Mouse (Mus musculus): ENCODE results near the gene 7530416G11Rik.

7530416G11Rik gene

GRCm38 (mm10) chr15:85503127-85503526 is at the start of gene 7530416G11Rik:
Gene 7530416G11Rik, minus strand, starts transcription at chr15:85503227.
- DNase-seq (ENCODE audit: low spot score) = no peak

- DNase-seq (ENCODE audit: low spot score) = no peak
Measured at GRCm38 (mm10) chr15:85546500-85546899, 43.5 kb upstream of the 7530416G11Rik start.

- DNase-seq (ENCODE audit: low spot score) = no peak
Measured at GRCm38 (mm10) chr15:85545369-85545768, 42.3 kb upstream of the 7530416G11Rik start.

- peak; percentile 40 for DNase-seq (ENCODE audit: low spot score)
Measured at GRCm38 (mm10) chr15:85538170-85538569, 35.1 kb upstream of the 7530416G11Rik start.

- DNase-seq (ENCODE audit: low spot score) = no peak
Measured at GRCm38 (mm10) chr15:85537151-85537550, 34.1 kb upstream of the 7530416G11Rik start.

GRCm38 (mm10) chr15:85534646-85535045 is 31.6 kb upstream of the 7530416G11Rik start:
- no peak for DNase-seq (ENCODE audit: low spot score)

GRCm38 (mm10) chr15:85534215-85534614 is 31.2 kb upstream of the 7530416G11Rik start:
- no peak for DNase-seq (ENCODE audit: low spot score)

- DNase-seq (ENCODE audit: low spot score) = no peak
Measured at GRCm38 (mm10) chr15:85532063-85532462, 29.0 kb upstream of the 7530416G11Rik start.

GRCm38 (mm10) chr15:85529911-85530310 is 26.9 kb upstream of the 7530416G11Rik start:
- no peak for DNase-seq (ENCODE audit: low spot score)

GRCm38 (mm10) chr15:85524404-85524950 is 21.4 kb upstream of the 7530416G11Rik start:
- no peak for DNase-seq (ENCODE audit: low spot score)

- DNase-seq (ENCODE audit: low spot score) = peak; percentile 69
Measured at GRCm38 (mm10) chr15:85523173-85523991, 20.4 kb upstream of the 7530416G11Rik start.

GRCm38 (mm10) chr15:85519438-85519837 is 16.4 kb upstream of the 7530416G11Rik start:
- no peak for DNase-seq (ENCODE audit: low spot score)

GRCm38 (mm10) chr15:85507370-85508014 is 4.5 kb upstream of the 7530416G11Rik start:
- DNase-seq (ENCODE audit: low spot score) = peak; percentile 80

GRCm38 (mm10) chr15:85506680-85507079 is 3.7 kb upstream of the 7530416G11Rik start:
- no peak for DNase-seq (ENCODE audit: low spot score)

GRCm38 (mm10) chr15:85505118-85505925 is 2.3 kb upstream of the 7530416G11Rik start:
- DNase-seq (ENCODE audit: low spot score) = no peak

GRCm38 (mm10) chr15:85500267-85500666 is 2.8 kb downstream of the 7530416G11Rik start:
- DNase-seq (ENCODE audit: low spot score) = no peak

GRCm38 (mm10) chr15:85497981-85498475 is 5.0 kb downstream of the 7530416G11Rik start:
- peak; percentile 82 for DNase-seq (ENCODE audit: low spot score)

GRCm38 (mm10) chr15:85497548-85497947 is 5.5 kb downstream of the 7530416G11Rik start:
- no peak for DNase-seq (ENCODE audit: low spot score)

GRCm38 (mm10) chr15:85494163-85494621 is 8.8 kb downstream of the 7530416G11Rik start:
- DNase-seq (ENCODE audit: low spot score) = peak; percentile 29

- DNase-seq (ENCODE audit: low spot score) = no peak
Measured at GRCm38 (mm10) chr15:85489751-85490150, 13.3 kb downstream of the 7530416G11Rik start.

GRCm38 (mm10) chr15:85488900-85489299 is 14.1 kb downstream of the 7530416G11Rik start:
- no peak for DNase-seq (ENCODE audit: low spot score)

GRCm38 (mm10) chr15:85480630-85481029 is 22.4 kb downstream of the 7530416G11Rik start:
- peak; percentile 49 for DNase-seq (ENCODE audit: low spot score)

Measured in embryo, embryonic 10.5 days (tissue).